Comparison of ENCODE assay signal across 7 mouse cellular contexts in the genomic region with DNA sequence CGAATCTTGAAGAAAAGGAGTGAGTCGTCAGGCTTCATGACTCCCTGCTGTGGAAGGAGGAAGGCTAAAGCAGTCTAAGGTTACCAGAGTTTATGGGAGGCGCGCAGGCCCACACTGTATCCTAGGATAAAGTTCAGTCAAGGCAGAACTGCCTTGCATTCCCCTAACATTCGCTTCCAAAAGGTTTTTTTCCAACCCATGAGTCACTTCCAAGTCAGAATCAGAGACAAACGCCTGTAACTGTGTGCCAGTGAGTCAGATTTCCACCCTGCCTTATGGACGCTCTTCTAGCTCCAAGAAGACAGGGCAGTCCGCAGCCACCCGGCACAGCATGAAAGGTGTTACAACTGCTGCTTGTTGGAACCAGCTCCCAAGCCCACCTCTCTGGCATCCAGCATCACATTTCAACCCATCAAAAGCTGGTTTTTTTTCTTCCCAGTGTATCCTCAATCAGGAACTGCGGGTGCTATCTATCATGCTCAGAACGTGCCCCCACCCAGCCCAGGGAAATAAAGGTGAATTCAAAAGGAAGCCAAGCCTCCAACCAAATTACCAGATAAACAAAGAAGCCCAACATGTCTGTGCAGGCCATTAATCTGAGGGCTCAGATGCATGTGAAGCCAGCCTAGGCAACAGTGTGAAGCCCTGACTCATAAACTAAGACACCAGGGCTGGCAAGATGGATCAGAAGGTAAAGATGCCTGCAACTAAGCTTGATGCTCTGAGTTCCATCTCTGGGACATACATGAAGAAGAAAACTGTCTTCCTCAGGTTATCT.
A peak's percentile ranks its signal among the peaks of the same experiment; 100 is the strongest.
DNase-seq lines count a peak whose midpoint lies in the region; ATAC-seq lines count a peak whose summit lies in the region.

No protein-coding gene starts in this region.

- no peak for ATAC-seq in activated CD4-positive, CD25-positive, alpha-beta regulatory T cell, adult 4 months

- peak; percentile 75 for DNase-seq in right cerebral cortex, adult 18-20 months
- no peak for DNase-seq in right cerebral cortex, postnatal 14 days
- peak; percentile 60 to 71 for DNase-seq in cerebellum, adult 18-20 months
- peak; percentile 8 for DNase-seq in gastrocnemius, postnatal 10 days
- peak; percentile 34 to 44 for DNase-seq in layer of hippocampus, postnatal 36 days
- no peak for DNase-seq in natural killer cell, adult 2 months (ENCODE audit: low spot score in 2 of 2)

Comparison
In these comparisons a context has a peak if more than half of its experiments do, and no peak if none do; other contexts are left out.
1. DNase-seq: peak in right cerebral cortex, adult 18-20 months (single experiment), cerebellum, adult 18-20 months (2 of 2), gastrocnemius, postnatal 10 days (single experiment) and layer of hippocampus, postnatal 36 days (2 of 2); none in right cerebral cortex, postnatal 14 days (single experiment) and natural killer cell, adult 2 months (0 of 2).